Mouse (Mus musculus) inflammation-experienced regulatory T-cells, adult 6 months (primary cell): ENCODE measurements around the gene Pym1. TPM values are rescaled to one million over a fixed set of nuclear protein-coding genes. Genes with fewer than 3 reads are reported as not detected.
"Not testable (repeated sequence)": the region's sequence is repeated elsewhere in the genome, so short reads cannot be mapped to it uniquely, and the experiment has no call there.

ENCODE experiments used
- ATAC-seq: one replicate; pipeline ENCODE4 v1.8.0; 2017
- polyA plus RNA-seq, 3 experiments: library from polyadenylated mRNA; unstranded; fragments of 100-300 nt; shearing (Covaris generic); gene quantifications; one replicate each; pipeline ENCODE4 v1.2.1; 2017

Pym1 gene
- polyA plus RNA-seq, result 10 to 100 TPM; 64.5 to 69.6 (median 66.4) TPM

DNA sequence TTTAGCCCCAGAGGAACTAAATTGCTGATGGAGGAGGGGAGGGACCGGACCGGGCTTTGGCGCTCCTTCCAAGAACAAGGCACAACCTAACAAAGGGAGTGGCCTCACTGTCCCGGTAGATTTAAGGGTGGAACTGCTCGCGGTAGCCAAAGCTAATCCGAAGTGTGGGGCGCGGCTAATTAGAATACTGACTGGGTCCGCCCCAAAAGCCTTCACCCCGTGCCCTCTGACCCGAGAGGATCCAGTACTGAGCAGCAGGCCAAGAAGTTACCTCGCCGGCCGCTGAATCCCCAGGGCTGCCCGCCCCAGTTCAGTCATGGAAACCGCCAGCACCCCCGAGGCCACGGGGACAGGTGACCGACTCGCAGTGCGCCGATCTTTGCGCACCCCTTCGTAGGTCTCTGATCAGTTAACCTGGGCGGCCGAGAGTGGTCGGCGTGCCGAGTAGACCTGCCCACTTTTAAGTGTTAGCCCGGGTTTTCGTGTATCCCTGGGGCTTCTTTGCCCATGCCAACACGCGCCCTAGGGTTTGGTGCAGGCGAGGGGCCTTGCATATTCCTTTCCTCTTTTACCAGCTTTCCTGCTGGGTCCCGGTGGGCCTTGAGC, at the start of gene Pym1:
Gene Pym1 (plus strand): TSS at position 244 of the 606 bp plus-strand sequence.
- peak; percentile 32 for ATAC-seq

GRCm38 (mm10) chr10:128699006-128699405, 48.7 kb upstream of the Pym1 start:
- ATAC-seq, result no peak

DNA sequence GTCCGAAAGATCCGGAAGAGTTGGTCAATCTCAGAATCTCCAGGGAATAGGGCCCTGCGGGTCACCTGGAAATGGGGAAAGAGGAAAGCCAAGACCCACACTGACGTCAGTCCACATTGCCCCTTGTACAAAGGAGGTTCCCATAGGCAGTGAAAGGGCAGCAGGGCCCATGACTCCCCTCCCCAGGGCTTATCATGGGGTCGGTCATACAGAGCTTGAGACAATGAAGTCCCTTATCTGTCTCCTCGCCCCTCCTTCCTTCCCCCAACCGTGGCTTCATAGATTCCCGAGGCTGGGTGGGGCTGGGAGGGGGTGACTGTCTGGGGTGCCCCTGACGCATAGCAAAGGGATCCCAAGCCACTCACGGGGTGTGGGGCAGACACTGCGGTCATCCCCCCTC, 48.1 kb upstream of the Pym1 start:
- no peak for ATAC-seq

DNA sequence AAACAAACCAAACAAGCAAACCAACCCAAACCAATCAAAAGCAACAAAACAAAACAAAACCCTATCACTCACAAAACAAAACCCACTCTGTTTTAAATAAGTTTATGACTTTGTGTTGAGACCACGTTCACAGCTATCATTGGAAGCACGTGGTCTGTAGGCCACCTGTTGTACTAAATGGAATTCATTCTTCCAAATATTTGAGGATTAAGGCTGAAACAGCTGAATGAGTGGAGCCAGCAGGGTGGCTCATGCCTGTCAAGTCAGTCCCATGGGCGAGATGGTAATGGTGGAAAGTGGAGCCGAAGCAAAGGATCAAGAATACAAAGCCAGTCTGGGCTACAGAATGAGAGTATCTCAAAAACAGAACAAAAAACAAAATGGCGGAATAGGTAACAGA, 47.0 kb upstream of the Pym1 start:
- ATAC-seq, result no peak

GRCm38 (mm10) chr10:128702328-128703007, 45.2 kb upstream of the Pym1 start:
- ATAC-seq, result no peak

GRCm38 (mm10) chr10:128703895-128704294, 43.8 kb upstream of the Pym1 start, which contains the start of gene Pmel:
Gene Pmel (plus strand): TSS chr10:128704195.
- ATAC-seq, result no peak

- peak; percentile 89 for ATAC-seq
Observed at GRCm38 (mm10) chr10:128704491-128705316, 43.0 kb upstream of the Pym1 start, which contains the start of gene Cdk2. Gene Cdk2 (minus strand): TSS chr10:128705031.

DNA sequence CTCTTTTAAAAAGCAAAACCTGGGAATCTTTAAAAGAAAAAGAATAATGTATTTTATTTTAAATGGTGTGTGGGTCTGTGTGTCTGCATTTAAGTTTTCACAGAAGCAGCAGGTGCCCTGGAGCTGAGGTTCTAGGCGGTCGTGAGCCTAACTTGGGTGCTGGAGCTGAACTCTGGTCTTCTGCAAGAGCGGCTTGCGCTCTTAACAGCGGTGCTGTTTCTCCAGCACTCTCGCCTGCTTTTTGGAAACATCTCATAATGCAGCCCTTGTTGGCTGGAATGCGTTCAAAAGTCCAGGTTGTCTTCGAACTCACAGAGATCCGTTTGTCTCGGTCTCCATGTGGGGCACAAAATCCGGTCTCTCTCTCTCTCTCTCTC, 42.4 kb upstream of the Pym1 start:
- ATAC-seq, result peak; percentile 30

GRCm38 (mm10) chr10:128711318-128711717, 36.4 kb upstream of the Pym1 start:
- ATAC-seq, result not testable (repeated sequence)

DNA sequence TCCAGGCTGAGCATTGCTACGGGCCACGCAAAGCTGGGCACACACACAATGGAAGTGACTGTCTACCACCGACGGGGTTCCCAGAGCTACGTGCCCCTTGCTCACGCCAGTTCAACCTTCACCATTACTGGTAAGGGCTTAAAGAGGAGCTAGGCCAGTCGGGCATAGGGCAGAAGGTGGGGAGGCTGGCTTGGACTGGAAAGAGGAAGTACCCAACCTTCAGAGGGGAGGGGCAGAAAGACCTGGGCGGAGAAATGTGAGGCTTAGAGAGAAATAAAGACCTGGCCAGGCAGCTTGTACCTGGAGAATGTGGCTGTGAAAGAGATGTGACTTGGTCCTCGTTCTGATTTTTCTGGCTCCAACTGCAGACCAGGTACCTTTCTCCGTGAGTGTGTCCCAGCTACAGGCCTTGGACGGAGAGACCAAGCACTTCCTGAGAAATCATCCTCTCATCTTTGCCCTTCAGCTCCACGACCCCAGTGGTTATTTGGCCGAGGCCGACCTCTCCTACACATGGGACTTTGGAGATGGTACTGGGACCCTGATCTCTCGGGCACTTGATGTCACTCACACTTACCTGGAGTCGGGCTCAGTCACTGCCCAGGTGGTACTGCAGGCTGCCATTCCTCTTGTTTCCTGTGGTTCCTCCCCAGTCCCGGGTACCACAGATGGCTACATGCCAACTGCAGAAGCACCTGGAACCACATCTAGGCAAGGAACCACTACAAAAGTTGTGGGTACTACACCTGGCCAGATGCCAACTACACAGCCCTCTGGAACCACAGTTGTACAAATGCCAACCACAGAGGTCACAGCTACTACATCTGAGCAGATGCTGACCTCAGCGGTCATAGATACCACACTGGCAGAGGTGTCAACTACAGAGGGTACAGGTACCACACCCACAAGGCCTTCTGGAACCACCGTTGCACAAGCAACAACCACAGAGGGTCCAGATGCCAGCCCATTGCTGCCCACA, 31.8 kb upstream of the Pym1 start:
- ATAC-seq, result peak; percentile 49

GRCm38 (mm10) chr10:128725466-128725865, 22.2 kb upstream of the Pym1 start:
- ATAC-seq, result not testable (repeated sequence)

- ATAC-seq, result no peak
Observed at GRCm38 (mm10) chr10:128728059-128728458, 19.6 kb upstream of the Pym1 start.

- peak; percentile 57 for ATAC-seq
Observed at GRCm38 (mm10) chr10:128731002-128731433, 16.7 kb upstream of the Pym1 start.

- no peak for ATAC-seq
Observed at GRCm38 (mm10) chr10:128731992-128732391, 15.7 kb upstream of the Pym1 start.

DNA sequence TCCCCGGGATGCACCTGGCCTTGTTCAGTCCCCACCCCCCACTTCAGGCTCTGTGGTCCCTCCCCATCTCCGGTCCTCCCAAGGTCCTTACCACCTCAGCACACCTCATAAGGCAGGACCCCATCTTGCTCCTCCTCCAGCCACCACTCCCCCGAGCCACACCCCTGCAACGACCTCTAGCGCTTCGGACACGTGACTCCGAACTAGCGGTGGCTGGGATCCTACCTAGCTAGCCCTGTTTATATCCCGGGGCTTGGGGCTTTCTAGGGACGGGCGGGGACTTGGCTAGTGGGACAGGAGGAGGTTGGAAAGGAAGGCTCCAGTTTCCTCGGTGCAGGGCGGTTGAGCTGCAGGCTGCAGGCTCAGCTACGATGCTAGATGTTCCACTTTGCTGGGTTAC, 10.3 kb upstream of the Pym1 start:
- no peak for ATAC-seq

DNA sequence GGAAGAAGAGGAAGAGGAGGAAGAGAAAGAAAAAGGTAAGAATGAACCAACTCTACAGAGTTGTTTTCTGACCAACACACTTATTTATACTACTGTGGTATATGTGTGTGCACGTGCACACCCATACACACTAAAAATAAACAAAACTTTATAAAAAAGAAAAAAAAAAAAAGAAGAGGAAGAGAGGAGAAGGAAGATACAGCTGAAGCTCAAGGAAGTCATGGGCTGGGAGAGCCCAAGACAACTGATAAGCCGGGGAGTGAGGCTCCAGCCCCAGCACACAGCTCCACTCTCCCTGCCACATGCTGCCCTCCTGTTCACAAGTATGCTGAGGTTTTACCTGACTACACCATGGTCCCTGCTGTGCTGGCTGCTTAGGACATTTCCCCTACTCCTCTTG, 7.4 kb upstream of the Pym1 start:
- no peak for ATAC-seq

DNA sequence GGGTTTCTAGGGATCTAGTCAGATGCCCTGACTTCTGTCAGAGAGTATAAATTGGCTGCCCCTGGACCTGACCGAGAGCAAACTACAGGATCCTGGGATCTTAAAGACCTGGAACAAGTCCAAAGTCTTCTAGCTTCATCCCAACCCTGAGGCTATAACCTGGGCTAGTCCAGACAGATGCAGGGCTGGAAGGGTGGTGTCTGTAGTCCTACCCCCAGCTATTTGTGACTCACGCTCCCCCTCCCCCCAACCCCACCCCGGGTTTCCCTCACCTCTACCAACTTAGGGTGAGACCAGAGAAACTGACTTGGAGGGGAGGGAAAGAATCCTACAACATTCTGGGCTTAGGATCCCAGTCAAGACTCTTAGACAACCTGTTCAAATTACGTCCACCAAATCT, 5.1 kb upstream of the Pym1 start:
- ATAC-seq, result no peak

DNA sequence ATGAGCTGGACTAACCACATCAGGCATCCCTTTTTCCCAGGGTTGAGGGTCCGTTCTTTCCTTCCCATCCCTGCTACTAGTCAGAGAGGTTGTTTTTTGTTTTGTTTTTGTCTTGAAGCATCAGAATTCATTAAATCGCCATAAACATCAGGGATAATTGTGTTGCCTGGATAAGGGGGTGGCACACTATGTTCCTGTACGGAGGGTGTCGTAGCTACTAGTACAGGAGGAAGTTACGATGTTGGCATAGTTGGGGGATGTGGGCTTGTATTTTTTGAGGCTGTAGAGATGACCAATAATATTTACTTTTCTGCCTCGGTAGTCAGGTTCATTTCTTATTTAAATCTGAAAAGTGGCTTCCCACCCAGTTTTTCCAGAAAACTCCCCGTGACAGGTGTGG, 4.5 kb upstream of the Pym1 start:
- no peak for ATAC-seq

- no peak for ATAC-seq
Observed at GRCm38 (mm10) chr10:128743791-128744191, 3.9 kb upstream of the Pym1 start.

DNA sequence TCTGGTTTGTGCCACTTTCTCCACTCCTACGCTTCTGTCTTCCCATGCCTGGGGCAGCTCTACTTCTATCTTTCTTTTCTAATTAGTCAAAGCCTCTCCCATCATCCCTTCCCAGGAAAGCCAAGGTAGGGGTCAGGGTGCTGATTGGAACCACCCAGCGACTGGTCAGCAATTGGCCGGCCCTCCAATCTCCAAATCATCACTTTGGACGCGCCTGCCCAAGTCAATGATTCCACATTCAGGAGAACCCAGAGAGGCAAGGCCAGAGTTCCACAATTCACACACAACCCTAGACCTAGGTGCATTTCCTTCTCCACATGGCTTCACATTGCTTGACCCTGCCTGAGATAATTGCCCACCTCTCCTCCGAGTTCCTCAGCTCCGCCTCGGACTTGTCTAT, 3.5 kb upstream of the Pym1 start:
- no peak for ATAC-seq

GRCm38 (mm10) chr10:128744680-128745601, 2.7 kb upstream of the Pym1 start, which contains the start of gene Dgka:
Gene Dgka (minus strand): TSS chr10:128744855.
- peak; percentile 30 for ATAC-seq
